Mouse (Mus musculus): Measurements from ENCODE around the gene Ppcdc. TPM values are rescaled to one million over a fixed set of nuclear protein-coding genes. Genes with fewer than 3 reads are reported as not detected.
A peak's percentile ranks its signal among the peaks of the same experiment; 100 is the strongest.

Ppcdc gene
- polyA plus RNA-seq, 1 experiment from 2014 or later: 30.3 TPM

DNA sequence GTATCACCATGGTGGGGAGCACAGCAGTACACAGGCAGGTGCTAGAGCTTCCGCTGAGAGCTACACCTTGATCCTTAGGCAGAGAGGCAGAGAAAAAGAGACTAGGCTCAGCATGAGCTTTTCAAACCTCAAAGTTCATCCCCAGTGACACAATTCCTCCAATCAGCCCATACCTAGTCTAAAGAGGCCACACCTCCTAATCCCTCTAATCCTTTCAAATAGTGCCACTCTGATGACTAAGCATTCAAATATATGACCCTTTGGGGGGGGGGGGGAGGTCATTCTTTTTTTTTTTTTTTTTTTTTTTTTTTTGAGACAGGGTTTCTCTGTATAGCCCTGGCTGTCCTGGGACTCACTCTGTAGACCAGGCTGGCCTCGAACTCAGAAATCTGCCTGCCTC lies 41.2 kb downstream of the Ppcdc start:
- H3K4me3 ChIP-seq (replicated peaks): no peak overlapping the region
- no peak overlapping the region for H3K4me2 ChIP-seq
- no peak for ATAC-seq (replicated peaks; ENCODE audit: low FRiP score)
- peaks cover 11% of the 10 kb centered on the region for H3K9me3 ChIP-seq (replicated peaks)
- no peaks in the 10 kb centered on the region for H3K4me1 ChIP-seq
- no peak overlapping the region for H3K27ac ChIP-seq
- WGBS: 88% methylated on average over 2 of the region's 2 CpGs
- no peaks in the 10 kb centered on the region for H3K27me3 ChIP-seq
- no peak overlapping the region for H3K9ac ChIP-seq
- H3K36me3 ChIP-seq: no peaks in the 10 kb centered on the region

- H3K4me2 ChIP-seq: no peak overlapping the region
- H3K27me3 ChIP-seq: no peaks in the 10 kb centered on the region
- no peaks in the 10 kb centered on the region for H3K9me3 ChIP-seq (replicated peaks)
- WGBS: 63% methylated on average over 1 of the region's 1 CpGs
- H3K27ac ChIP-seq: no peak overlapping the region
- ATAC-seq (replicated peaks; ENCODE audit: low FRiP score): no peak
- no peak overlapping the region for H3K9ac ChIP-seq
- H3K36me3 ChIP-seq: no peaks in the 10 kb centered on the region
- H3K4me3 ChIP-seq (replicated peaks): no peak overlapping the region
- H3K4me1 ChIP-seq: no peaks in the 10 kb centered on the region
Observed at GRCm38 (mm10) chr9:57392892-57393291, 47.0 kb downstream of the Ppcdc start.

GRCm38 (mm10) chr9:57390869-57391268 lies 49.1 kb downstream of the Ppcdc start:
- no peaks in the 10 kb centered on the region for H3K9me3 ChIP-seq (replicated peaks)
- no peaks in the 10 kb centered on the region for H3K4me1 ChIP-seq
- ATAC-seq (replicated peaks; ENCODE audit: low FRiP score): no peak
- no peak overlapping the region for H3K4me2 ChIP-seq
- 75% methylated on average over 3 of the region's 3 CpGs for WGBS
- H3K27ac ChIP-seq: no peak overlapping the region
- no peak overlapping the region for H3K9ac ChIP-seq
- no peaks in the 10 kb centered on the region for H3K27me3 ChIP-seq
- no peak overlapping the region for H3K4me3 ChIP-seq (replicated peaks)
- H3K36me3 ChIP-seq: no peaks in the 10 kb centered on the region

GRCm38 (mm10) chr9:57389131-57389530 lies 50.8 kb downstream of the Ppcdc start:
- H3K36me3 ChIP-seq: no peaks in the 10 kb centered on the region
- no peak overlapping the region for H3K27ac ChIP-seq
- no peak overlapping the region for H3K4me3 ChIP-seq (replicated peaks)
- 9% methylated on average over 1 of the region's 1 CpGs for WGBS
- H3K4me2 ChIP-seq: no peak overlapping the region
- ATAC-seq (replicated peaks; ENCODE audit: low FRiP score): no peak
- H3K9me3 ChIP-seq (replicated peaks): no peaks in the 10 kb centered on the region
- no peaks in the 10 kb centered on the region for H3K27me3 ChIP-seq
- H3K9ac ChIP-seq: no peak overlapping the region
- no peaks in the 10 kb centered on the region for H3K4me1 ChIP-seq

DNA sequence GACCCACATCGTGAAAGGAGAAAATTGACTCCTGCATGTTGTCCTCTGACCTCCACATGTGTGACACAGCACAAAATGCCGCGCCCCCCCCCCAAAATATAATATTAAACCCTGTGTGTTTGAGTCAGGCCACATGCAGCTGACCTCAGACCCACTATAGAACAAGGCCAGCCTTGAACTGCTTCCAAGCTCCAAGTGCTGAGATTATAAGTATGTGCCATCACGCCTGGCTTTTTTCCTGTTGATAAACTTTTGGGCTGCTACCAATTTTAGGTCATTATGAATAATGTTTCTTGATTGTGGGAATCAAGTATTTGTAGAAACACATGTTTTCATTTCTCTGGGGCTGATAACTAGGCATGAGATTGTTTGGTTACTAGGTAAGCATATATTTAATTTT lies 53.0 kb downstream of the Ppcdc start:
- 91% methylated on average over 4 of the region's 4 CpGs for WGBS

DNA sequence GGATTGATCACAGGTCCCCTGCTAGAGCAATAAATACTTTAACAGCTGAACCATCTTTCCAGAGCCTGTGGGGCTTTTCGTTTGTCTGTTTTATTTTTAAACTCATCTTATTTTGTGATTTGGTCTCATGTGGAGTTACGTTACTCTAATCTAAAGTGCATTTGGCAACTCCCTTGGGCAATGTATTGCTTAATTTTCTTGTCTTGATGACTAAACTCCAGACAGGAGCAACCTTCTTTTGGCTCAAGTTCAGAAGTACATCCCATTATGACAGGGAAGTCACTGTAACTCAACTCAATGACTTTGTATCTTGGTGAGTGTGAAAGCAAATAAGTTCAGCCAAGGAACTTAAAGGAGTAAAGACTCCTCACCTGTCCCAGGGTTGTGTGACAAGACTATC lies 55.3 kb downstream of the Ppcdc start:
- Histone ChIP-seq H3K36me3 (no peaks in the 10 kb centered on the region), H3K4me1 (no peaks in the 10 kb centered on the region), H3K27ac (no peak overlapping the region), H3K4me2 (no peak overlapping the region), H3K9me3 (replicated peaks) (no peaks in the 10 kb centered on the region), H3K9ac (no peak overlapping the region), H3K4me3 (replicated peaks) (no peak overlapping the region), H3K27me3 (no peaks in the 10 kb centered on the region)
- ATAC-seq (replicated peaks; ENCODE audit: low FRiP score): no peak
- WGBS: 43% methylated on average over 2 of the region's 2 CpGs

More for the DNA sequence above, 53.0 kb downstream of the Ppcdc start:
- Histone ChIP-seq H3K36me3 (no peaks in the 10 kb centered on the region), H3K9me3 (replicated peaks) (no peaks in the 10 kb centered on the region), H3K27me3 (no peaks in the 10 kb centered on the region), H3K4me3 (replicated peaks) (no peak overlapping the region), H3K27ac (no peak overlapping the region), H3K9ac (no peak overlapping the region), H3K4me2 (no peak overlapping the region), H3K4me1 (no peaks in the 10 kb centered on the region)
- ATAC-seq (replicated peaks; ENCODE audit: low FRiP score): no peak

DNA sequence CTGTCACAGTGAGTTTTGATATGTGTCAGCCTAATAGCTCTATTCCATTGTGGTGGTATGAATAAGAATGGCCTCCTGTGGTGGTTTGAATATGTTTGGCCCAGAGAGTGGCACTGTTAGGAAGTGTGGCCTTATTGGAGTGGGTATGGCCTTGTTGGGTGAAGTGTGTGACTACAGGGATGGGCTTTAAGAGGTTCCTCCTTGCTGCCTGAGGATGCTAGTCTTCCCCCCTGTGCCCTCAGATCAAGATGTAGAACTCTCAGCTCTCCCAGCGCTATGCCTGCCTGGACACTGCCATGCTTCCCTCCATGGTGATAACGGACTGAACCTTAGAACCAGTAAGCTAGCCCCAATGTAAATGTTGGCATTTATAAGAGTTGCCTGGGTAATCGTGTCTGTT lies 78.9 kb downstream of the Ppcdc start:
- Histone ChIP-seq H3K4me3 (replicated peaks) (no peak overlapping the region), H3K27ac (no peak overlapping the region), H3K27me3 (no peaks in the 10 kb centered on the region), H3K4me1 (no peaks in the 10 kb centered on the region), H3K36me3 (no peaks in the 10 kb centered on the region), H3K9me3 (replicated peaks) (no peaks in the 10 kb centered on the region), H3K4me2 (no peak overlapping the region), H3K9ac (no peak overlapping the region)
- 84% methylated on average over 3 of the region's 3 CpGs for WGBS
- ATAC-seq (replicated peaks; ENCODE audit: low FRiP score): no peak

DNA sequence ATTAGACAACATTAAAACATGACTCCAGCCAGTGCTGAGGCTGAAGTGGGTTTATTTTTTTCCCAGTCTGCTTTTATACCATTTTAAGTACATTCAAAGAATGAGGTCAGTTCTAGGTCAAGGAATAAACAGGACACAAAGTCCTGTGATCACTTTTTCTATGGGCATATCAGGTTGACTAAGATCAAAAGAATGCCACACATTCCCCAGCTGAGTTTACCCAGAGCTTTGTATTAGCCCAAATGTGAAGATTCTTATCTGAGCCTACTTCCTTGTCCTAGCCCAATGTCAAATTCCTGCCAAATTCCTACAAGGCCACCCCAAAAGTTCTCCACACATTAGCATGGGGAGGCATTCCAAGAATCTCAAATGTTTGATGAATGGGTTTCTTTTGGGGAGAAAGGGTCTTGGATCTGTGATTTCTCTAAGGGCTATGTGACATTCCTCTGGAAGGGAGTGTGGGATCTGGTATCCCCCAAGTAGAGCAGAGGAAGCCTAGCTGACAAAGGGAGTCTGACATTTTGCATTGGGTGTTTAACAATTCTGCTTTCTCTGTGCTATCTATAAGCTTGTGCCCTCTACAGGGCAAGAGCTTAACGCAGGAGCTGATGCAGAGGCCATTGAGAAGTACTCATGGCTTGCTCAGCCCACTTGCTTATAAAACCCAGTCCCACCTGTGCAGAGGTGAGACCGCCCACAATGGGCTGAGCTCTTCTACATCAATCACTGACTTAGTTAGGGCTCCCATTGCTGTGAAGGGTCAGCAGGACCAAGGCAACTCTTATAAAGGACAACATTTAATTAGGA lies 85.3 kb downstream of the Ppcdc start:
- WGBS: 67% methylated on average over 2 of the region's 2 CpGs
- no peak for ATAC-seq (replicated peaks; ENCODE audit: low FRiP score)
- Histone ChIP-seq H3K27me3 (no peaks in the 10 kb centered on the region), H3K4me2 (no peak overlapping the region), H3K27ac (no peak overlapping the region), H3K9ac (no peak overlapping the region), H3K9me3 (replicated peaks) (no peaks in the 10 kb centered on the region), H3K4me1 (no peaks in the 10 kb centered on the region), H3K4me3 (replicated peaks) (no peak overlapping the region), H3K36me3 (no peaks in the 10 kb centered on the region)

DNA sequence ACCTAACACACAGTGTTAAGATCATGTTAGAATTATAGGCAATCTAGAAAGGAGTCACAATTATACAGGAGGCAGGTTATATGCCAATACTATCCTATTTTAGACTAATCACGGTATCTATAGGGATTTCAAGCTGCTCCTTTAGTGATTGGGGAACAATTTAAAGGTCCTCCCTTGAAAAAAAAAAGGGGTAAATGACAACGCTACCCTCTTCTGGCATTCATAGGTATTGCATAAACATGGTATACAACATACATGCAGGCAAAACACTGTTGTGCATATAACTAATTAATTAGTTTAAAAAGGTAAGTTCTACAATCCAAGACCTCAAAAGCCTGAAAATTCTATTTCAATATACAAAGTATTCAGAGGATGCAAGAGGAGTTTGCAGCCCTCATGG lies 88.6 kb downstream of the Ppcdc start:
- H3K4me3 ChIP-seq (replicated peaks): no peak overlapping the region
- ATAC-seq (replicated peaks; ENCODE audit: low FRiP score): no peak

DNA sequence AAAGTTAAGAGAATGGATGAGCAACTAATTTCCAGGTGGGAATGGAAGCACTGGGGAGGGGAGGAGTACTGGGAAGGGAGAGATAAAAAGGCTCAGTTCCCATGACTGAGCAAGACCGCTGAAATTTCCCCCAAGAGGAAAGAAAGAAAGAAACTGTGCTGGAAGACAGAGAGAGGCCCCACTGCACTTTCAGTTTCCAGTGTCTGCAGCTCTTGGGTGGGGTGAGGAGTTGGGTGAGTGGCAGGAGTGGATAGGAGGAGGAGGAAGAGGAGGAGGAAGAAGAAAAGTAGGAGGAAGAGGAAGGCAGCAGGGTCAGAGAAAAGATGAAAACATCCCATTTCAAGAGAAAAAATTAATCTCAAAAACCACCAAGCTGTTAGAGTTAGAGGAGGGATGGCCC lies 94.0 kb downstream of the Ppcdc start:
- no peak overlapping the region for H3K4me2 ChIP-seq
- ATAC-seq (replicated peaks; ENCODE audit: low FRiP score): no peak
- H3K36me3 ChIP-seq: no peaks in the 10 kb centered on the region
- peaks cover 14% of the 10 kb centered on the region; the same call in 1 of the 2 replicates for H3K4me1 ChIP-seq
- H3K9me3 ChIP-seq (replicated peaks): no peaks in the 10 kb centered on the region
- no peaks in the 10 kb centered on the region for H3K27me3 ChIP-seq
- H3K27ac ChIP-seq: no peak overlapping the region
- 78% methylated on average over 1 of the region's 1 CpGs for WGBS
- no peak overlapping the region for H3K4me3 ChIP-seq (replicated peaks)
- no peak overlapping the region for H3K9ac ChIP-seq

More for the DNA sequence above, 88.6 kb downstream of the Ppcdc start:
- no peaks in the 10 kb centered on the region for H3K27me3 ChIP-seq
- WGBS: 67% methylated on average over 2 of the region's 2 CpGs
- no peaks in the 10 kb centered on the region for H3K4me1 ChIP-seq
- no peaks in the 10 kb centered on the region for H3K36me3 ChIP-seq
- no peak overlapping the region for H3K4me2 ChIP-seq
- no peak overlapping the region for H3K27ac ChIP-seq
- no peak overlapping the region for H3K9ac ChIP-seq
- H3K9me3 ChIP-seq (replicated peaks): no peaks in the 10 kb centered on the region

GRCm38 (mm10) chr9:57343752-57344151 lies 96.2 kb downstream of the Ppcdc start:
- H3K36me3 ChIP-seq: no peaks in the 10 kb centered on the region

GRCm38 (mm10) chr9:57342906-57343474 lies 96.9 kb downstream of the Ppcdc start:
- Histone ChIP-seq H3K27me3 (no peaks in the 10 kb centered on the region), H3K27ac (peak overlapping the region; percentile 18; the same call in 1 of the 2 replicates), H3K9ac (no peak overlapping the region), H3K9me3 (replicated peaks) (no peaks in the 10 kb centered on the region), H3K36me3 (no peaks in the 10 kb centered on the region), H3K4me2 (no peak overlapping the region), H3K4me1 (peaks cover 14% of the 10 kb centered on the region; the same call in 1 of the 2 replicates), H3K4me3 (replicated peaks) (no peak overlapping the region)
- ATAC-seq (replicated peaks; ENCODE audit: low FRiP score): no peak
- 53% methylated on average over 6 of the region's 6 CpGs for WGBS

More at GRCm38 (mm10) chr9:57343752-57344151, 96.2 kb downstream of the Ppcdc start:
- H3K9ac ChIP-seq: no peak overlapping the region
- H3K4me2 ChIP-seq: no peak overlapping the region
- ATAC-seq (replicated peaks; ENCODE audit: low FRiP score): no peak
- peaks cover 14% of the 10 kb centered on the region; the same call in 1 of the 2 replicates for H3K4me1 ChIP-seq
- H3K4me3 ChIP-seq (replicated peaks): no peak overlapping the region
- H3K27ac ChIP-seq: no peak overlapping the region
- H3K9me3 ChIP-seq (replicated peaks): no peaks in the 10 kb centered on the region
- WGBS: 80% methylated on average over 3 of the region's 3 CpGs
- H3K27me3 ChIP-seq: no peaks in the 10 kb centered on the region

Data from kidney, embryonic 15.5 days (tissue).